Mouse (Mus musculus) heart, embryonic 13.5 days (tissue): ENCODE data around the gene Vwa7. TPM values are rescaled to one million over a fixed set of nuclear protein-coding genes. Genes with fewer than 3 reads are reported as not detected.

Experiments used
- ATAC-seq: fragments of 200-750 bp; cut with Nextera tagmentation; 2 replicates; pipeline ENCODE4 v1.8.0; 2017; ENCODE audit warnings: moderate TSS enrichment; ENCODE audit not compliant: insufficient number of reproducible peaks, low FRiP score, low TSS enrichment; ENCODE audit errors: extremely low read depth
- H3K27ac ChIP-seq: fragments of 300-500 bp; sonication (generic); replicated peaks from 2 replicates; pipeline ENCODE4 v1.5.1; 2015; ENCODE audit warnings: moderate library complexity, mild to moderate bottlenecking, inconsistent platforms
- H3K27me3 ChIP-seq: fragments of 300-500 bp; sonication (generic); replicated peaks from 2 replicates; pipeline ENCODE4 v1.6.1; 2015; ENCODE audit warnings: mild to moderate bottlenecking, inconsistent platforms
- H3K36me3 ChIP-seq: fragments of 300-500 bp; sonication (generic); 2 replicates; pipeline ENCODE4 v1.6.1; 2015; ENCODE audit warnings: mild to moderate bottlenecking, inconsistent platforms
- H3K4me1 ChIP-seq: fragments of 300-500 bp; sonication (generic); 2 replicates; pipeline ENCODE4 v1.6.1; 2015; ENCODE audit warnings: inconsistent platforms
- H3K4me2 ChIP-seq: fragments of 300-500 bp; sonication (generic); 2 replicates; pipeline ENCODE4 v1.6.1; 2015; ENCODE audit warnings: inconsistent platforms, mild to moderate bottlenecking, moderate library complexity
- H3K4me3 ChIP-seq: fragments of 300-500 bp; sonication (generic); 2 replicates; pipeline ENCODE4 v1.5.1; 2015; ENCODE audit warnings: moderate library complexity, mild to moderate bottlenecking, inconsistent platforms
- H3K9ac ChIP-seq: fragments of 300-500 bp; sonication (generic); 2 replicates; pipeline ENCODE4 v1.6.1; 2015; ENCODE audit warnings: inconsistent platforms, mild to moderate bottlenecking, moderate library complexity
- H3K9me3 ChIP-seq: fragments of 300-500 bp; sonication (generic); 2 replicates; pipeline ENCODE4 v1.6.1; 2016; ENCODE audit warnings: inconsistent platforms
- WGBS: fragments of 180-500 bp; shearing (Covaris S2); methylation state at CpG from one replicate; pipeline ENCODE4 v1.1.7; 2015; ENCODE audit warnings: mixed read lengths; 5-methylcytosine and 5-hydroxymethylcytosine counted together
- polyA plus RNA-seq: library from polyadenylated mRNA; unstranded; fragments of >200 nt; fragmentation: Nextera tagmentation; extraction: Ambion mirVana; gene quantifications from 2 replicates; pipeline ENCODE4 v1.2.1, GENCODE M21; 2015

Gene Vwa7
- polyA plus RNA-seq, 1 experiment from 2014 or later = 0.45 TPM

GRCm38 (mm10) chr17:35049561-35050016 lies 33.2 kb downstream of the Vwa7 start, which contains the start of gene Clic1:
Clic1 (plus strand) TSS chr17:35049966.
- Histone ChIP-seq H3K9me3 (no peaks in the 10 kb centered on the region), H3K27me3 (no peaks in the 10 kb centered on the region), H3K36me3 (peaks cover 27% of the 10 kb centered on the region), H3K27ac (peak within 1 kb of the TSS; percentile 99), H3K4me2 (peak within 1 kb of the TSS; percentile 95), H3K9ac (peak within 1 kb of the TSS; percentile 99), H3K4me3 (peak within 1 kb of the TSS; percentile 75), H3K4me1 (peaks cover 68% of the 10 kb centered on the region)
- peak; percentile 7; the same call in 1 of the 2 replicates for ATAC-seq
- WGBS = under 1% methylated on average over 11 of the region's 11 CpGs

DNA sequence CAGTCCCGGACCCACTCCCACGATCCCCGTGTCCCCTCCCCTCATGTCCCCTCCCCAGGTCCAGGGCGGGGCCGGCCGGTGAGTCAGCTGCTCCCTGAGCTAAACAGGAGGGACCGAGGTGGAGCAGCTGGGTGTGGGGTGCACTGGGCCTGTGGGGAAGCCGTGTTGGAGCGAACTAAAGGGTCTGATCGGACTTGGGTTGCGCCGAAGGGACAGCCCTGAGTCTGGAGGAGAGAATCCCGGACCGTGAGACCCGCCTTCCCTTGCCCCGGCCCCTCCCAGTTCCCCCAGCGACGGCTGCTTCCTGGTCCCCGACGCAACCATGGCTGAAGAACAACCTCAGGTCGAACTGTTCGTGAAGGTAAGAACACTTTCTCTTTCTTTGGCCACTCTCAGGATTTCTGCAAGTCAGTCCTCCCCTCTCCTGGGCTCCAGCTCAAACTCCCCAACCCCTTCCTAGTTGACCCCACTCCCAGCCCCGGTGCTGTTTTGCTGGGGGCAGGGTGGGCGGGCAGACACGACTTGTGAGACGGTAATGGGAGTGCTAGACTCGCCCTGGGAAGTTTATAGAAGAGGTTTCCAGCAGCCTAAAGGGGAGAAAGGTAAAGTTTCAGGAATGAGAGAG lies 33.9 kb downstream of the Vwa7 start:
- peak overlapping the region; percentile 99 for H3K9ac ChIP-seq
- peaks cover 33% of the 10 kb centered on the region for H3K36me3 ChIP-seq
- peaks cover 66% of the 10 kb centered on the region for H3K4me1 ChIP-seq
- WGBS = 1% methylated on average over 27 of the region's 27 CpGs
- peak overlapping the region; percentile 99 for H3K27ac ChIP-seq
- H3K4me3 ChIP-seq = peak overlapping the region; percentile 75
- no peaks in the 10 kb centered on the region for H3K9me3 ChIP-seq
- ATAC-seq = peak; percentile 28
- peak overlapping the region; percentile 95 for H3K4me2 ChIP-seq
- H3K27me3 ChIP-seq = no peaks in the 10 kb centered on the region

- H3K27ac ChIP-seq = peak overlapping the region; percentile 99
- WGBS = 1% methylated on average over 21 of the region's 21 CpGs
- H3K4me3 ChIP-seq = peak overlapping the region; percentile 75
- H3K27me3 ChIP-seq = no peaks in the 10 kb centered on the region
- H3K36me3 ChIP-seq = peaks cover 45% of the 10 kb centered on the region
- ATAC-seq = peak; percentile 51
- H3K9me3 ChIP-seq = no peaks in the 10 kb centered on the region
- peak overlapping the region; percentile 99 for H3K9ac ChIP-seq
- peaks cover 63% of the 10 kb centered on the region for H3K4me1 ChIP-seq
- peak overlapping the region; percentile 95 for H3K4me2 ChIP-seq
Measured at GRCm38 (mm10) chr17:35051156-35052086, 35.0 kb downstream of the Vwa7 start.

DNA sequence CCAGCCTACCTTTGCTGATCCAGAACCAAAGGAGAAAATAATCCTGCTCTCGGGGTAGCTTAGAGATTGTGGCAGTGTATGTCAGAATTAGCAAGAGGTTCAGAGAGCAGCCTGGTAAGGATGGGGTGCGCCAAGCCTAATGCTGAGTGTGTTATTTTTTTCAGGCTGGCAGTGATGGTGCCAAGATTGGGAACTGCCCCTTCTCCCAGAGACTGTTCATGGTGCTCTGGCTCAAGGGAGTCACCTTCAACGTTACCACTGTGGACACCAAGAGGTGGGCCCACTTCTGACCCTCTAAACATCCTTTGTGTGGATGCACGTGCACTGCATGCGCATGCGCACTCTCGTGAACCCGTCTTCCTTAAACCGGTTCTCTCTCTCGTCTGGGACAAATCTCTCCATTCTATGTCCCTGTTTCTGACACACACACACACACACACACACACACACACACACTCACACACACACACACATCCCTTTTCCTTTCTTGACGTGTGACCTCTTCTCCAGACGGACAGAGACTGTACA lies 36.0 kb downstream of the Vwa7 start:
- Histone ChIP-seq H3K9ac (peak overlapping the region; percentile 99), H3K27me3 (no peaks in the 10 kb centered on the region), H3K4me3 (peak overlapping the region; percentile 75), H3K9me3 (no peaks in the 10 kb centered on the region), H3K36me3 (peaks cover 53% of the 10 kb centered on the region), H3K4me1 (peaks cover 58% of the 10 kb centered on the region), H3K4me2 (peak overlapping the region; percentile 95), H3K27ac (peak overlapping the region; percentile 99)
- ATAC-seq = no peak
- 57% methylated on average over 12 of the region's 12 CpGs for WGBS

GRCm38 (mm10) chr17:35055691-35056495 lies 39.5 kb downstream of the Vwa7 start:
- Histone ChIP-seq H3K4me2 (0 out of 2 replicates have a peak overlapping the region, but pooled peaks have one; percentile 1), H3K9me3 (no peaks in the 10 kb centered on the region), H3K9ac (0 out of 2 replicates have a peak overlapping the region, but pooled peaks have one; percentile 42), H3K27me3 (no peaks in the 10 kb centered on the region), H3K36me3 (peaks cover 72% of the 10 kb centered on the region), H3K27ac (peak overlapping the region; percentile 21; the same call in 1 of the 2 replicates), H3K4me3 (no peak overlapping the region), H3K4me1 (peaks cover 53% of the 10 kb centered on the region)
- ATAC-seq = no peak
- 86% methylated on average over 7 of the region's 7 CpGs for WGBS

GRCm38 (mm10) chr17:35057090-35057489 lies 40.7 kb downstream of the Vwa7 start:
- H3K27me3 ChIP-seq = no peaks in the 10 kb centered on the region
- peaks cover 82% of the 10 kb centered on the region for H3K36me3 ChIP-seq
- H3K4me3 ChIP-seq = no peak overlapping the region
- H3K4me1 ChIP-seq = peaks cover 56% of the 10 kb centered on the region
- H3K27ac ChIP-seq = no peak overlapping the region
- ATAC-seq = no peak
- no peak overlapping the region for H3K9ac ChIP-seq
- no peak overlapping the region for H3K4me2 ChIP-seq
- H3K9me3 ChIP-seq = no peaks in the 10 kb centered on the region
- 66% methylated on average over 3 of the region's 3 CpGs for WGBS

DNA sequence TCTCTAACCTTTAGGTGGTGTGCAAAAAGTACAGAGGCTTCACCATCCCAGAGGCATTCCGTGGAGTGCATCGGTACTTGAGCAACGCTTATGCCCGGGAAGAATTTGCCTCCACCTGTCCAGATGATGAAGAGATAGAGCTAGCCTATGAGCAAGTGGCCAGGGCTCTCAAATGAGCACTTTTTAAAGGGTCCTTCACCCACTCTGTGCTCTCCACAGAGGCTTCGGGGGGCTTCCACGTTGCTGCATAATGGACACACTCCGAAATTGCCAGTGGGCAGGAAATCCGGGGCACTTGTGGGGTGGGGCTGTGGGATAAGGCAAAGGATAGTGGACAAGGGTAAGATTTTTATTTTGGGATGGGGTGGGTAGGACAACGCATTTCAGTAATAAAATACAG lies 41.9 kb downstream of the Vwa7 start:
- H3K9me3 ChIP-seq = no peaks in the 10 kb centered on the region
- ATAC-seq = no peak
- 55% methylated on average over 9 of the region's 9 CpGs for WGBS
- peak overlapping the region; percentile 97 for H3K9ac ChIP-seq
- H3K4me1 ChIP-seq = peaks cover 44% of the 10 kb centered on the region
- H3K27ac ChIP-seq = peak overlapping the region; percentile 96
- peaks cover 82% of the 10 kb centered on the region for H3K36me3 ChIP-seq
- peak overlapping the region; percentile 86 for H3K4me3 ChIP-seq
- H3K4me2 ChIP-seq = peak overlapping the region; percentile 82
- peaks cover 4% of the 10 kb centered on the region; the same call in 1 of the 2 replicates for H3K27me3 ChIP-seq

- peaks cover 74% of the 10 kb centered on the region for H3K36me3 ChIP-seq
Measured at GRCm38 (mm10) chr17:35058911-35059892, 42.8 kb downstream of the Vwa7 start, which contains the start of gene Ddah2. Ddah2 (plus strand) TSS chr17:35059035.

GRCm38 (mm10) chr17:35060071-35060470 lies 43.7 kb downstream of the Vwa7 start:
- Histone ChIP-seq H3K4me3 (peak overlapping the region; percentile 86), H3K4me2 (peak overlapping the region; percentile 82), H3K9me3 (no peaks in the 10 kb centered on the region), H3K9ac (peak overlapping the region; percentile 97), H3K36me3 (peaks cover 66% of the 10 kb centered on the region), H3K27me3 (peaks cover 21% of the 10 kb centered on the region), H3K4me1 (peaks cover 48% of the 10 kb centered on the region), H3K27ac (peak overlapping the region; percentile 96)
- ATAC-seq = no peak
- 21% methylated on average over 14 of the region's 14 CpGs for WGBS

More at GRCm38 (mm10) chr17:35058911-35059892, 42.8 kb downstream of the Vwa7 start, which contains the start of gene Ddah2:
- peak; percentile 89 for ATAC-seq
- peak within 1 kb of the TSS; percentile 82 for H3K4me2 ChIP-seq
- no peaks in the 10 kb centered on the region for H3K9me3 ChIP-seq
- H3K27me3 ChIP-seq = peaks cover 13% of the 10 kb centered on the region
- H3K27ac ChIP-seq = peak within 1 kb of the TSS; percentile 96
- peak within 1 kb of the TSS; percentile 86 for H3K4me3 ChIP-seq
- under 1% methylated on average over 57 of the region's 57 CpGs for WGBS
- H3K4me1 ChIP-seq = peaks cover 42% of the 10 kb centered on the region
- peak within 1 kb of the TSS; percentile 97 for H3K9ac ChIP-seq
